Mouse (Mus musculus) c-Kit-positive CD71-positive TER-119-negative erythroid progenitor cells, embryonic 14.5 days (primary cell): ENCODE measurements at regions not wholly inside any gene's neighbourhood (a gene's known extent, or its start where the extent isn't known, plus 50 kb on each side); places are given as distances from the start of the nearest gene placed in this dataset.

Experiments used
- DNase-seq: peaks from one replicate; pipeline ENCODE4 v3.0.0-alpha.2; 2013; ENCODE audit warnings: low read depth

- no peak for DNase-seq
Measured at GRCm38 (mm10) chr9:120628794-120629560, 57.7 kb downstream of the Rpl14 start.

GRCm38 (mm10) chr9:120629609-120630008, 58.4 kb downstream of the Rpl14 start:
- no peak for DNase-seq

DNA sequence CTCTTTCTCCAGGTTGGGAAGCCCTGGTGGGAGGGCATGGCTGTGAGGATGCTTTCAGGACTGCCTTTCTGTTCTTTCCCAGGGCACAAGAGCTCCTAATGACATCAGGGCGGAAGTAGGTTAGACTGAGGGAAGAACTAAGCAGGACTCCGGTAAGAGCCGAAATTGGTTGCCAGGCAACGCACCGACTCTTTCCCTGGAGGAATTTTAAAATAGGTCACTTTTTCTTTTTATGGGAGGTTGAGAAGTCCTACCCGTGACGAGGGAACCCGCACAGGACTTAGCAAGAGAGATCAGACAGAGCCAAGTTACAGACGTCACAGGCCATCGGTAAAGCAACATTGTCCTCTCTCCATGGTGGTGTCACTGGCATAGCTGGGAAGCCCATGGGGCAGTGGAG, 61.6 kb downstream of the Rpl14 start:
- no peak for DNase-seq

DNA sequence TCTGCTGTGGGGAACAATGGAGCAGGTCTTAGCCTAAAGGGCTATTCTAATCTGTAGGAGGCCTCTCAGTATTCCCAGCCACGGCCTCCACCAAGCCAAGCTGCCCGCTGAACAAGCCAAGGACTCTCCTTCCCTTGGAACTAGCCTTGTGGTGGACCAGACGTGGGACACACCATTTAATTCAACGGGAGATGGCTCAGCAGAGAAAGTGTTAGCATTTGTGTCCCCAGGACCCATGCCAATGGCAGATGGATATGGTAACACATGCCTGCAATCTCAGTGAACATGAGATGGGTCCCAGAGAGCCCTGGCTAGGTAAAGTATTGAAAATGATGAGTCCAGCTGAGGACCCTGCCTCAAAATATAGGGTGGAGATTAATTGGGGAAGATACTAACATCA, 71.4 kb downstream of the Rpl14 start:
- no peak for DNase-seq

DNA sequence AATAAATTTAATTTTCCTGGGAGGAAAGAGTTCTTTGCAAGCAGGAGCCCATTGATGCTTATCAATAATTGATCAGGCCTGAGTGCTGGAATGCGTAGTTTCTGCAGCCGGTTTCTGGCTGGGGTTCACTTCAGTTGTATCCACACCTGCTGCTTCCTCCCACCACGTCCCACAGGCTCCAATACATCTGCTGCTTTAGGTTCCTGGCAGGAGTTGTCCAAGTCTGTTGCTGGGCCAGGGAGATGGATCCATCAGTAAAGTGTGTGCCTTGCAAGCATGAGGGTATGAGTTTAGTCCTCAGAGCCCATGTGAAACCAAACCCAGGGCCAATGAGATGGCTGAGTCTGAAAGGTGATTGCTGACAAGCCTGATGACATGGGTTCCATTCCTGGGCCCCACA, 72.1 kb downstream of the Rpl14 start:
- no peak for DNase-seq

- DNase-seq = no peak
Measured at GRCm38 (mm10) chr9:120645776-120646175, 74.5 kb downstream of the Rpl14 start.

DNA sequence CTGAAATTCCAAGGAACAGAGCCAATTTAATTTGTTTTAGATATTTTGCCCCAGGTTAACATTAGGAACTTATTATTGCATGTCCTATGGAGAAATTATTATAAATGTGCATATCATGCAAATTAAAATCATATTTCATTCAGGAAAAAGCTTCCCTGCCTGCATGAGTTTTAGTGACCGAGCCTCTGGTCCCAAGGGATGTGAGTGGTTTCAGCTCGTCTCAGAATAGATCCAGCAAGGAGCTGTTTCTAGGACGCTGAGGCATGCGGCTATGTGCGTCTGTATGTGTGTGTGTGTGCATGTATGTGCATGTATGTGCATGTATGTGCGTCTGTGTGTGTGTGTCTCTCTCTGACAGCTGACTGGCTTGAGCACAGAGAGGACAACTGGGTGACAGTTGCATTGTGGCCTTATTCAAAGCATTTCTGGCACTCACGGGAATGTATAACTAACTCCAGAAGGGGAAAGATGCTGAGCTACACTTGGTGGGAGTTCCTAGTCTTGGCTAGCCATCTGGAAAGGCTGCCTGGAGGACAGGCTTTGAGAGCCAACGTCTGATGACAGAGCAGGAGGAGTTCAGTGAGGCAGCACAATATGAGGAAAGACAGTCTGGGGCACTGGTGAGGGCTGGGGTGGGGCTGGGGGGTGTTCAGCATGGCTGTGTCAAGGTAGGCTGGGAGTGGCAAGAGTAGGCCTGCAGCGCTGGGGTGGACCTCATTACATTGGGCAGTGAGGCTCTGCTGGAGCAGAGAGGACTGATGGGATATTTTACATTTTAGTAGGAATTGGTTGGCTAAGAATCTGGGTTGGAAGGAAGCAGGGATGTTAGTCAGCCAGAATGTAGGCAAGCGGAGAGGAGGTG, 75.8 kb downstream of the Rpl14 start:
- no peak for DNase-seq

DNA sequence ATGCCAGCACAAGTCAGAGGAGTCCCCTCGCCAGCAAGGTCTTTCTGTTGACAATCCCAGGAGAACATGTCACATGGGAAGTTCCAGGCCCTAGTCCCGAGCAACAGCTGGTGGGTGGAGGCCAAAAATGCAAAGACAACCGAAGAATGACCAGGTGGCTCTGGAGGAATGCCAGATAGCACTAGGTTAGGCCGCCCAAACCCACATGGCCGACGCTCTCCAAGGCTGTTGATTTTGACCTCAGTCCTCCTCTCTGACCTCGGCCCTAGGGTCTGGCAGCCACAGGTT, 76.4 kb downstream of the Rpl14 start:
- no peak for DNase-seq

DNA sequence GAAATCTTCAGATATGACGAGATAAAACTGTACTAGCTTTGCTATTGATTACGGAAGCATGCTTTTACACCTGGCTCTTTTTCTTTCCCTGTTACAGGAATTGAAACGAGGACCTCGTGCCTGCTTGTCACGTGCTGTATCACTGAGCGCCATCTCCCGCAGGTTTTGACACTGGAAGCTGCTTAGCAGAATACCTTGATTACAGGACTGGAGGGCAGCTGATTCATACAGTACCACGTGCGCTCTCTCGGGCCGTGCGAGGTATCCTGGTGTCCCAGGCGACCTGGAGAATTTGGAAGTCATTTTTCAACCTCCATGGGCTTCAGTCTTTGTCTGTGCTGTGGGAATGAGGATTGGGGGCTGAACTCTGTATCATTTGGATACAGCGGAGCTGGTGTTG, 81.5 kb downstream of the Rpl14 start:
- DNase-seq = no peak

- DNase-seq = no peak
Measured at GRCm38 (mm10) chr9:120653170-120653569, 81.9 kb downstream of the Rpl14 start.

DNA sequence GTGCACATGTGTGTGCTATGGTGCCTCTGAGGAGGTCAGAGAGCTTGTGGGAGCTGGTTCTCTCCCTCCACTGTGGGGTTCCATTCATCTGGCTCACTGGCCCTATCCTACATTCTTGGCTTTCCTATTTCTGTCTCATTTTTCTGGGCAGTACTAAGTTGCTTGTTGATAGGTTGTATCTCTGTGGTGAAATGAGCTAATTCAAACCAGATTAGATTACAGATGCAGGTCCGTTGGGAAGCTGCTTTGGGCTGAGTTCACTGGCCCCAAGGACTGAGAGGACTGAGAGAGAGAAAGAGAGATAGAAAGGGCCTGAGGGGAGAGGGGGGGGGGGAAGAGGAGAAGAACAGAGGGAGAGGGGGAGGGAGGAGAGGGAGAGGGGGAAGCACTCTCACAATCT, 83.5 kb downstream of the Rpl14 start:
- DNase-seq = no peak

DNA sequence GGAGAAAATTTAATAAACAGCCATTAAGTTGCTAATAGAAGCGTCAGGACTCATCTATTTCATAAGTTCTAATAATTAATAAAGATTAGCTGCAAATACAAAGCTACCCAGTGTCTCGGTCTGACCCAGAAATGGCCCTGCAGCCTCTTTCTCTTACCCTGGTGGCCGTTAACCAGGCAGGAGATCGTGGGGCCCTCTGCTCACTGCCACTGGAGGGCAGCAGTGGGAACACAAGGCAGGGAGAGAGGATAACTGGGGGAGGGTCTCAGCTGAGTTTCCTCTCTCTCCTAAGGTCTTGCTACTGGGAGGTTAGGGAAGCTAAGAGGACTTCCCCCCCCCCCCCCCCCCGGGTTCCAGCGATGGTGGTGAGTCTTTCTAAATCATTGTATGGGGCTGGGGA, 85.7 kb downstream of the Rpl14 start:
- no peak for DNase-seq

DNA sequence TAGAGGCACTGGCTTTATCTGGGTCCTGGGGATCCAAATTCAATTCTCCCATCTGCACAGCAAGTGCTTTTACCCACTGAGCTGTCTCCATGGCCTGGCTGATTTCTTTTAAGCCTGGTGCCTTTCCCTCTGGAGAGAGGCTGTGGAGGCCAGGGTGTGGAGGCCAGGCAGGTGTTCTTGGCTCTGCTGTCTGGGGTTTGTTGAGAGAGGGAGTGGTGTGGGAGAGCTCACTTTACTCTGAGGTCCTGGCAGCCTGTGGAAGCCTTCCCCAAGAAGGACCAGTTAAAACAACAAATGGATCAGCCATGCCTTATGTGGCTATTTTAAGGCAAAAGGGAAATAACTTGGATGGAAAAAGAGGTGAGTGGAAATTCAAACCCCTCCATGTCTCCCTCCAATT, 86.5 kb downstream of the Rpl14 start:
- no peak for DNase-seq

DNA sequence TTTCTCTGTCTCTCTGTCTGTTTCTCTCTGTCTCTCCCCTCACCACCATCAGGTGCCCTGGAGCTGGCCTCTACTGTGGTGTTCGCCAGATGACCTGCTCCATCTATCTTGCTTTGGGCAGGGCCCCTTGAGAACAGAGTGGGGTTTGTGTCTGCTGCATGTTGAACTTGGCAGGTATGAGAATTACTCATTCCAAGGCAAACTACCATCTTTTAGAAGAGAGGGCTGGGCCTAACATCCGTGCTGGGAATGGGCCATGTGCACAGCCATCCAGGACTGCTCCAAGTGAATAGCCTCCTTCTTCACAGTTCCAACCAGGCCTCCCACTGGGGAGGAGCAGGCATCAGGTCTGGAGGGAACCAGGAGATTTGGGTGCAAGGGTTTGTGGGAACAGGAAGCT, 87.3 kb downstream of the Rpl14 start:
- no peak for DNase-seq

- DNase-seq = no peak
Measured at GRCm38 (mm10) chr9:120661226-120661625, 90.0 kb downstream of the Rpl14 start.

DNA sequence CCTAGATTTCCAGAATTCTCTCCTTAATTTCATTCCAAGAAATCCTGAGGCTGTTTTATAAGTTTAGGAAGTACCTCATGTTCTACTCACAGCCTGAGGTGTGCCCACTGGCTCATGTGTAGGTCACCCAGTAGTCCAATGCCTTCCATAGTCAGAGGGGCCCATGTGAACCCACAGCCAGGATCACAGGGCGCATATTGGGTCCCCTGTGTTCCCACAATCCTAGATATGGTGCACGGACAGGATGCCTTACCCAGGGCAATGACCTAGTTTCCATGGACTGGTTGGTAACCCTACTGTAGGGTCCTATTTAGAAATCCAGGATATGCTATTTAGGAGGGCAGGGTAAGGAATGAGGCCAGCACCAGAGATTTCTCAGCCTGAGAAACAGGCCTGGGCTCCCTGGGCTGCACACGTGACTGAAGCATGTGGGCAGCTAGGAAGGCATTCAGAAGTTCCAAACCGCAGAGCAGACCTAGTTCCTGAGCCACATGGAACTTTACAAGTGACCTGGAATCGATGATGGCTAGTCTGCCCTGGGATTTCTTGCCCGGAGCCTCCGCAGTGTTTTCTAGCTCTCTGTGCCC, 90.5 kb downstream of the Rpl14 start:
- no peak for DNase-seq

- DNase-seq = no peak
Measured at GRCm38 (mm10) chr9:120663181-120663580, 91.9 kb downstream of the Rpl14 start.

DNA sequence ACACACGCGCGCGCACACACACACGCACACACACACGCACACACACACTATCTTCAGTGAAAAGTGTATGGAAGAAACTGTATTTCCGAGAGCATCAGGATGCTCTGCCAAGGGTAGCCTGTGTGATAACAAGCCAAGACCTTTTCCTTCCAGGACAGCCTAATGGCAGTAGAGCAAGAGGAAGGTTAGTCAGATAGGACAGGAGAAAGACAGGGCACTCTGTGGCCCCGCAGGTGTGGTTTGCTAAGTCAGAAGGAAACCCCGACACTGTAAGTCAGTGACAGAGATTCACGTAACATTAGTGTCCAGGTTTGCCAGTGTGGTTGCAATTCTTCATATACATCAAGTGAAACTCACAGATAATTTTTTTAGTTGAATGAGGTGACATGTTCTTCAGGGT, 92.8 kb downstream of the Rpl14 start:
- no peak for DNase-seq

- no peak for DNase-seq
Measured at GRCm38 (mm10) chr9:120672452-120672851, 101.2 kb downstream of the Rpl14 start.

DNA sequence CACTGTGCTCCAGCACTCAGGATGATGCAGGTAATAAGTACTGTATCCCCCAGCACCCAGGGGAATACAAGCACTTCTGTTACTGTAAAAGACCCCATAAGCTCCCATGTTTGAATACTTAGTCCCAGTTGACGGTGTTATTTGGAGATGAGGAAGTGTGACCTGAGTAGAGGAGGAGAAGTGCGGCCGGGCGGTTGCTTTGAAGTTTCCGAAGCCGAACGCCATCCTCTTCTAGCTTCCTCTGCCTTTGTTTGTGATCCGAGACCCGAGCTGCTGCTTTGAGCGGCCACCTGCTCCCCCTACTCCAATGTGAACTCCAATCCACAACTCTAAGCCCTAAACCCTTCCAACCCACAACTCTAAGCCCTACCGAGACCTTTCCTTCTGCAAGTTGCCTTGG, 103.6 kb downstream of the Rpl14 start:
- DNase-seq = no peak

- no peak for DNase-seq
Measured at GRCm38 (mm10) chr9:120675371-120676150, 104.3 kb downstream of the Rpl14 start.

GRCm38 (mm10) chr9:120676301-120676700, 105.1 kb downstream of the Rpl14 start:
- DNase-seq = no peak

- DNase-seq = no peak
Measured at GRCm38 (mm10) chr9:120676771-120677170, 105.5 kb downstream of the Rpl14 start.
